25 mouse cellular contexts compared by ENCODE assay signal in genomic region chr10:53382696-53383365, GRCm38 (mm10). TPM values are rescaled to one million over a fixed set of nuclear protein-coding genes. Genes with fewer than 3 reads are reported as not detected.
DNase-seq lines count a peak whose midpoint lies in the region; ATAC-seq and TF ChIP-seq lines count a peak whose summit lies in the region.
"Had no signal": no experiment of that assay in that cellular context is flagged by ENCODE, and none has a peak within 500 bp of the region (broad histone marks: within the 10 kb centered on the region; RNA-seq: fewer than 3 reads in every experiment).

No protein-coding gene starts in this region.

- peak; percentile 49 for DNase-seq in gastrocnemius, adult 2 months
- no peak for DNase-seq in gastrocnemius, postnatal 4 days (ENCODE audit: low spot score in 2 of 2)
- peak; percentile 53 for DNase-seq in kidney, adult 9 months
- no peak for DNase-seq in kidney, postnatal 10 days
- peak; percentile 70 for DNase-seq in midbrain, embryonic 11.5 days (ENCODE audit: low spot score, missing footprints)
- DNase-seq in limb, embryonic 10.5 days (ENCODE audit: low spot score): no peak
- no peak for DNase-seq in cerebellum, postnatal 14 days
- DNase-seq: adrenal gland, adult 8-10 months; cerebellum, adult 8-10 months; right cerebral cortex, postnatal 25 days; thymus, adult 18-20 months; thymus, postnatal 4 days had no signal

- peaks cover 11% of the 10 kb centered on the region for H3K4me1 ChIP-seq in midbrain, embryonic 11.5 days (ENCODE audit: control insufficient read depth, insufficient read depth, low read length)
- peaks cover 14% of the 10 kb centered on the region for H3K4me1 ChIP-seq in midbrain, embryonic 15.5 days
- peaks cover 21% of the 10 kb centered on the region for H3K4me1 ChIP-seq in limb, embryonic 10.5 days

- intact Hi-C loops in gastrocnemius, adult 2 months (cut with DNase I): no loop called here

- H3K4me3 ChIP-seq in gastrocnemius, adult 2 months: peak overlapping the region; percentile 11; the same call in 1 of the 2 replicates
- no peak overlapping the region for H3K4me3 ChIP-seq in midbrain, embryonic 11.5 days (ENCODE audit: low read depth, low read length)
- H3K4me3 ChIP-seq in midbrain, embryonic 15.5 days: no peak overlapping the region
- H3K4me3 ChIP-seq in limb, embryonic 10.5 days: no peak overlapping the region
- H3K4me3 ChIP-seq: erythroblast, embryonic 14.5 days; heart, embryonic 15.5 days; megakaryocyte, embryonic 14.5 days; neural tube, embryonic 15.5 days; stomach, embryonic 15.5 days had no signal

- no peaks in the 10 kb centered on the region for H3K9me3 ChIP-seq in midbrain, embryonic 11.5 days (ENCODE audit: control insufficient read depth, low read length)
- no peaks in the 10 kb centered on the region for H3K9me3 ChIP-seq in midbrain, embryonic 15.5 days
- no peaks in the 10 kb centered on the region for H3K9me3 ChIP-seq in limb, embryonic 10.5 days (replicated peaks)
- H3K9me3 ChIP-seq: heart, embryonic 15.5 days; megakaryocyte, embryonic 14.5 days; neural tube, embryonic 15.5 days; stomach, embryonic 15.5 days had no signal

- H3K27me3 ChIP-seq in midbrain, embryonic 11.5 days (ENCODE audit: control insufficient read depth, insufficient read depth, low read length): no peaks in the 10 kb centered on the region
- no peaks in the 10 kb centered on the region for H3K27me3 ChIP-seq in midbrain, embryonic 15.5 days (replicated peaks)
- H3K27me3 ChIP-seq in limb, embryonic 10.5 days (ENCODE audit: low read depth, poor library complexity, severe bottlenecking): no peaks in the 10 kb centered on the region
- H3K27me3 ChIP-seq: heart, embryonic 15.5 days; neural tube, embryonic 15.5 days; Patski; stomach, embryonic 15.5 days had no signal

- no peak overlapping the region for H3K4me2 ChIP-seq in midbrain, embryonic 11.5 days
- no peak overlapping the region for H3K4me2 ChIP-seq in midbrain, embryonic 15.5 days
- H3K4me2 ChIP-seq: heart, embryonic 15.5 days; neural tube, embryonic 15.5 days; stomach, embryonic 15.5 days had no signal

- no peak for TF ChIP-seq CTCF in gastrocnemius, adult 2 months (IDR thresholded peaks at IDR 0.05)

- H3K9ac ChIP-seq in midbrain, embryonic 11.5 days (ENCODE audit: low read length): no peak overlapping the region
- H3K9ac ChIP-seq in midbrain, embryonic 15.5 days: no peak overlapping the region
- H3K9ac ChIP-seq: heart, embryonic 15.5 days; neural tube, embryonic 15.5 days; stomach, embryonic 15.5 days had no signal

- no peak for ATAC-seq in midbrain, embryonic 11.5 days (ENCODE audit: low FRiP score)
- ATAC-seq in midbrain, embryonic 15.5 days (replicated peaks): no peak
- ATAC-seq: CD4-positive, CD25-positive, alpha-beta regulatory T cell, adult 4 months; forebrain, embryonic 14.5 days; hindbrain, embryonic 16.5 days; midbrain, embryonic 16.5 days; Patski had no signal

- WGBS in midbrain, embryonic 11.5 days: 79% methylated on average over 7 of the region's 7 CpGs
- WGBS in midbrain, embryonic 15.5 days: 65% methylated on average over 7 of the region's 7 CpGs
- WGBS in limb, embryonic 10.5 days: 76% methylated on average over 7 of the region's 7 CpGs

- peak overlapping the region; percentile 89 for H3K27ac ChIP-seq in gastrocnemius, adult 2 months
- H3K27ac ChIP-seq in midbrain, embryonic 11.5 days (ENCODE audit: low read depth, low read length): no peak overlapping the region
- no peak overlapping the region for H3K27ac ChIP-seq in midbrain, embryonic 15.5 days
- H3K27ac ChIP-seq in limb, embryonic 10.5 days: no peak overlapping the region
- H3K27ac ChIP-seq: heart, embryonic 15.5 days; kidney, postnatal 0 days; neural tube, embryonic 15.5 days; stomach, embryonic 15.5 days had no signal

- no peaks in the 10 kb centered on the region for H3K36me3 ChIP-seq in midbrain, embryonic 11.5 days (ENCODE audit: control insufficient read depth, insufficient read depth, low read length)
- no peaks in the 10 kb centered on the region for H3K36me3 ChIP-seq in midbrain, embryonic 15.5 days (replicated peaks)
- no peaks in the 10 kb centered on the region for H3K36me3 ChIP-seq in limb, embryonic 10.5 days
- H3K36me3 ChIP-seq: heart, embryonic 15.5 days; neural tube, embryonic 15.5 days; stomach, embryonic 15.5 days had no signal

RNA-seq across cellular contexts. Expression of gene Cep85l, which starts 3.1 kb away (rescaled TPM):
- total RNA-seq in gastrocnemius, adult 2 months (2021): 10 to 100 TPM; 45.6 to 62.4 TPM
- total RNA-seq in gastrocnemius, postnatal 4 days (2021): 10 to 100 TPM; 35.9 to 43.5 TPM
- 3.8 and 4.4 TPM in 2 replicates for polyA plus RNA-seq in midbrain, embryonic 11.5 days (2014; fragmentation: Nextera tagmentation; extraction: Ambion mirVana)
- polyA plus RNA-seq in midbrain, embryonic 15.5 days (2015; fragmentation: Nextera tagmentation; extraction: Ambion mirVana): 4.9 and 6.6 TPM in 2 replicates
- 4.8 and 6.1 TPM in 2 replicates for polyA plus RNA-seq in limb, embryonic 10.5 days (2016; fragmentation: Nextera tagmentation; extraction: Ambion mirVana)

RNA-seq across cellular contexts. Expression of gene Pln, which starts 45.4 kb away (rescaled TPM):
- 10 to 100 TPM in 1 of 2 experiments, 1 to 10 TPM in 1; 7.6 to 25.9 TPM for total RNA-seq in gastrocnemius, adult 2 months (2021)
- under 1 TPM; 0.52 to 0.96 TPM for total RNA-seq in gastrocnemius, postnatal 4 days (2021)
- 1.1 and 1.4 TPM in 2 replicates for polyA plus RNA-seq in midbrain, embryonic 11.5 days (2014; fragmentation: Nextera tagmentation; extraction: Ambion mirVana)
- 0.86 and 1.2 TPM in 2 replicates for polyA plus RNA-seq in midbrain, embryonic 15.5 days (2015; fragmentation: Nextera tagmentation; extraction: Ambion mirVana)
- polyA plus RNA-seq in limb, embryonic 10.5 days (2016; fragmentation: Nextera tagmentation; extraction: Ambion mirVana): 1.6 and 1.8 TPM in 2 replicates
- total RNA-seq: ES-E14 had no signal
- polyA plus RNA-seq: erythroblast, embryonic 14.5 days had no signal

Comparison
In these comparisons a context has a peak if more than half of its experiments do, and no peak if none do; other contexts are left out.
1. DNase-seq: peak in gastrocnemius, adult 2 months (single experiment), kidney, adult 9 months (single experiment) and midbrain, embryonic 11.5 days (single experiment); none in gastrocnemius, postnatal 4 days (0 of 2), kidney, postnatal 10 days (single experiment), limb, embryonic 10.5 days (single experiment) and cerebellum, postnatal 14 days (0 of 2).